Mouse (Mus musculus) embryonic fibroblast, embryonic 13.5 days (primary cell): ENCODE results near the gene Spaca4.

Experiments
- CTCF ChIP-seq: IDR thresholded peaks from 2 replicates; pipeline ENCODE4 v1.5.1; 2011; ENCODE audit warnings: mild to moderate bottlenecking, control low read depth, low read length, moderate library complexity, borderline replicate concordance; ENCODE audit not compliant: insufficient read depth
- POLR2A ChIP-seq: IDR thresholded peaks from 2 replicates; pipeline ENCODE4 v1.6.1; 2011; ENCODE audit warnings: low read depth, mild to moderate bottlenecking, control low read depth, low read length, moderate library complexity

DNA sequence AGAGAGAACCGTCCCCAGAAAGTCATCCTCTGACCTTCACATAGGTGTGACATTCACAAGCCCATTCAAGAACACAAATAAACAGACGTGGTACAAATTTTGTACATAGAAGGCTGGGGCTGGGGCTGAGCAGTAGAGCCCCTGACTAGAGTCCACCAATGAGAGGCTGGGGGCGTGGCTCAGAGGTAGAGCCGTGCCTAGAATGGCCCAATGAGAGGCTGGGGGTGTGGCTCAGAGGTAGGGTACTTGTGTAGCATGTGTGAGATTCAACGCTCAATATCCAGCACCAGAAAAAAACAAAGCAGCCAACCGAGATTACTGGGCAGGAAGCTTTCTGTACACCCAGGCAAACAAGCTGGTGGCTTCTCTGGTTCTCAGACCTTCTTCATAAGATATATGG is 30.1 kb upstream of the Spaca4 start:
- TF ChIP-seq POLR2A (no peak), CTCF (no peak)
